Mouse (Mus musculus): ENCODE data around the gene Tbcc. TPM values are rescaled to one million over a fixed set of nuclear protein-coding genes. Genes with fewer than 3 reads are reported as not detected.

Tbcc gene
- total and polyA plus RNA-seq, 3 experiments, result 19.3 to 31.8 TPM; not detected in 1

- H3K9ac ChIP-seq (ENCODE audit: control insufficient read depth, low read depth, low read length, poor library complexity, severe bottlenecking), result no peak overlapping the region
- H3K27ac ChIP-seq (ENCODE audit: control insufficient read depth, low read depth, low read length), result no peak overlapping the region
- no peak overlapping the region for H3K4me3 ChIP-seq (ENCODE audit: control insufficient read depth in 1 of 2, insufficient read depth in 1 of 2, low read depth in 2 of 2, low read length in 2 of 2)
- no peaks in the 10 kb centered on the region for H3K9me3 ChIP-seq (replicated peaks; ENCODE audit: insufficient read depth, low read length)
- DNase-seq (ENCODE audit: low read depth, low spot score), result no peak
- H3K4me1 ChIP-seq (ENCODE audit: control insufficient read depth in 1 of 2, insufficient read depth in 2 of 2, low read length in 2 of 2), result no peaks in the 10 kb centered on the region
- no peaks in the 10 kb centered on the region for H3K36me3 ChIP-seq (ENCODE audit: control insufficient read depth in 1 of 2, insufficient read depth in 2 of 2, low read length in 2 of 2)
- H3K27me3 ChIP-seq (ENCODE audit: control insufficient read depth in 1 of 2, insufficient read depth in 2 of 2, low read length in 2 of 2), result peaks cover 2 to 6% of the 10 kb centered on the region in 2 experiments; a peak in 3 of 4 replicates
- H3K79me2 ChIP-seq (ENCODE audit: control insufficient read depth, insufficient read depth, low read length, poor library complexity), result no peaks in the 10 kb centered on the region
- no peak for TF ChIP-seq BHLHE40 (IDR thresholded peaks at IDR 0.05; ENCODE audit: borderline replicate concordance, low read depth, low read length)
- TF ChIP-seq MAFK (IDR thresholded peaks at IDR 0.05; ENCODE audit: borderline replicate concordance, low read depth, low read length), result no peak
- TF ChIP-seq POLR2AphosphoS5 (IDR thresholded peaks at IDR 0.05; ENCODE audit: borderline replicate concordance, low read depth, low read length), result no peak
- TF ChIP-seq CTCF (IDR thresholded peaks at IDR 0.05 in 2 of 3, conservative IDR thresholded peaks at IDR 0.05 in 1 of 3; ENCODE audit: control insufficient read depth in 1 of 3, insufficient read depth in 1 of 3, low read depth in 2 of 3, low read length in 3 of 3, poor library complexity in 1 of 3, severe bottlenecking in 1 of 3), result no peak
- TF ChIP-seq GABPA (IDR thresholded peaks at IDR 0.05; ENCODE audit: low read depth, low read length), result no peak
- no peak for TF ChIP-seq TAL1 (IDR thresholded peaks at IDR 0.05; ENCODE audit: low read length)
- no peak for TF ChIP-seq MYB (IDR thresholded peaks at IDR 0.05; ENCODE audit: low read depth, low read length)
- no peak for TF ChIP-seq ETS1 (IDR thresholded peaks at IDR 0.05; ENCODE audit: low read depth, low read length)
- no peak for TF ChIP-seq USF2 (IDR thresholded peaks at IDR 0.05; ENCODE audit: borderline replicate concordance in 1 of 2, insufficient read depth in 1 of 2, low read depth in 1 of 2, low read length in 2 of 2)
- no peak for TF ChIP-seq USF1 (IDR thresholded peaks at IDR 0.05; ENCODE audit: low read depth, low read length)
- no peak for TF ChIP-seq GATA1 (IDR thresholded peaks at IDR 0.05; ENCODE audit: low read depth, low read length)
- TF ChIP-seq RCOR1 (IDR thresholded peaks at IDR 0.05; ENCODE audit: low read depth, low read length), result no peak
- TF ChIP-seq UBTF (IDR thresholded peaks at IDR 0.05; ENCODE audit: borderline replicate concordance, insufficient read depth, low read depth, low read length), result no peak
- TF ChIP-seq NRF1 (IDR thresholded peaks at IDR 0.05; ENCODE audit: insufficient read depth, low read depth, low read length, poor library complexity, severe bottlenecking), result no peak
- no peak for TF ChIP-seq ZKSCAN1 (IDR thresholded peaks at IDR 0.05; ENCODE audit: low read depth, low read length)
- no peak for TF ChIP-seq TBP (IDR thresholded peaks at IDR 0.05; ENCODE audit: low read depth, low read length)
These were observed 24.6 kb downstream of the Tbcc start for GRCm38 (mm10) chr17:46915129-46915528.

- H3K27me3 ChIP-seq (ENCODE audit: control insufficient read depth in 1 of 2, insufficient read depth in 2 of 2, low read length in 2 of 2), result peaks cover under 1 to 2% of the 10 kb centered on the region in 2 experiments; a peak in 2 of 4 replicates
- H3K9ac ChIP-seq (ENCODE audit: control insufficient read depth, low read depth, low read length, poor library complexity, severe bottlenecking), result no peak overlapping the region
- no peak for DNase-seq (ENCODE audit: low read depth, low spot score)
- no peaks in the 10 kb centered on the region for H3K4me1 ChIP-seq (ENCODE audit: control insufficient read depth in 1 of 2, insufficient read depth in 2 of 2, low read length in 2 of 2)
- no peak overlapping the region for H3K4me3 ChIP-seq (ENCODE audit: control insufficient read depth in 1 of 2, insufficient read depth in 1 of 2, low read depth in 2 of 2, low read length in 2 of 2)
- no peak overlapping the region for H3K27ac ChIP-seq (ENCODE audit: control insufficient read depth, low read depth, low read length)
- no peaks in the 10 kb centered on the region for H3K79me2 ChIP-seq (ENCODE audit: control insufficient read depth, insufficient read depth, low read length, poor library complexity)
- no peaks in the 10 kb centered on the region for H3K36me3 ChIP-seq (ENCODE audit: control insufficient read depth in 1 of 2, insufficient read depth in 2 of 2, low read length in 2 of 2)
- TF ChIP-seq RCOR1 (IDR thresholded peaks at IDR 0.05; ENCODE audit: low read depth, low read length), result no peak
- no peak for TF ChIP-seq MAZ (IDR thresholded peaks at IDR 0.05; ENCODE audit: low read depth, low read length)
- no peak for TF ChIP-seq SMC3 (IDR thresholded peaks at IDR 0.05; ENCODE audit: low read depth, low read length)
- TF ChIP-seq USF2 (IDR thresholded peaks at IDR 0.05; ENCODE audit: borderline replicate concordance in 1 of 2, insufficient read depth in 1 of 2, low read depth in 1 of 2, low read length in 2 of 2), result no peak
- no peak for TF ChIP-seq JUND (IDR thresholded peaks at IDR 0.05; ENCODE audit: low read depth, low read length)
- no peak for TF ChIP-seq MYB (IDR thresholded peaks at IDR 0.05; ENCODE audit: low read depth, low read length)
- TF ChIP-seq KAT2A (conservative IDR thresholded peaks at IDR 0.05; ENCODE audit: low read depth, low read length), result no peak
- no peak for TF ChIP-seq NELFE (IDR thresholded peaks at IDR 0.05; ENCODE audit: low read depth, low read length)
- TF ChIP-seq ELF1 (IDR thresholded peaks at IDR 0.05; ENCODE audit: low read depth, low read length), result no peak
- H3K9me3 ChIP-seq (replicated peaks; ENCODE audit: insufficient read depth, low read length), result no peaks in the 10 kb centered on the region
These were observed 28.5 kb downstream of the Tbcc start for GRCm38 (mm10) chr17:46918951-46919350.

Measured in MEL (cell line).